Mouse (Mus musculus): ENCODE measurements at regions not wholly inside any gene's neighbourhood (a gene's known extent, or its start where the extent isn't known, plus 50 kb on each side); places are given as distances from the start of the nearest gene placed in this dataset.
A peak's percentile ranks its signal among the peaks of the same experiment; 100 is the strongest.

DNA sequence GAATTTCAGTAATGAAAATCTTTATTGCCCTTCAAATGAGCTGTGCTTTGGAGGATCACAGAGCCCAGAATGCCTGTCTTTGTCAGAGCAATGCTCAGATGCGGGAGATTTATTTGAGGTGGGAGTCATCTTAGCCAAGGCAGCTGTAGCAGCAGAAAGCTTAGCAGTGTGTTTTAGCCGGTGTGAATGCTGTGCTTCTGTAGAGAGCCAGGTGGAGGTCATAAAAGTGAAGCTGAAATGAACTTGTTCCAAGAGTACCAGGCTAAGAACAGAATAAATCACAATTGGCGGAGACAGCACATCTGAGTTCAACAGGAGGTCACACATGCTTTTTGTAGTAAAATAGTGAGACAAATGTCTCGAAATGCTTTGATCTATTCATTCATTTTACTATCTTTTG is 539.3 kb upstream of the Sox11 start:
- Histone ChIP-seq H3K4me1 (ENCODE audit: control insufficient read depth, insufficient read depth, low read length) (no peaks in the 10 kb centered on the region), H3K9me3 (ENCODE audit: control insufficient read depth, low read length) (no peaks in the 10 kb centered on the region)
- peak; percentile 19; the same call in 1 of the 2 replicates for ATAC-seq (ENCODE audit: low FRiP score, low read depth)

DNA sequence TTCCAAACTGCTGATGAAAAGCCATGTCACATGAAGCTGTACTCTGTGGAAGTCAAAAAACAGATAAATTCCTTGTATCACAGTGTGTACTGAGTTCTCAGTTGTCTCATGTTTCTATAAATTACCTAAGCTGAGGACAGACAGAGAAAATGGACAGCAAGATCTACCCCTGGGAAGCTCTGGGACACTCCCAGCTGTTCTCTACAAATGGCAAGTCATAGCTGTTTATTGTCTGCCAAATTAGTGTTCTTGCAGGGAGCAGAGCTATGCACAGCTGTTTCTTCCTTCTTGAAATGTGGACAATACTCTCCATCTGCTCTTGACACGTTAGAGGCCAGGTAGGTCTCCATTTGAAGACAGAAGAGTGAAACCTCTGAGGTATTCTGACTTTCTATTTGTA is 524.0 kb upstream of the Sox11 start:
- H3K4me1 ChIP-seq (ENCODE audit: control insufficient read depth, insufficient read depth, low read length): no peaks in the 10 kb centered on the region
- 52% methylated on average over 1 of the region's 1 CpGs for WGBS

More for the DNA sequence above, 539.3 kb upstream of the Sox11 start:
- H3K4me3 ChIP-seq (replicated peaks; ENCODE audit: low read length): no peak overlapping the region
- no peak overlapping the region for H3K9ac ChIP-seq (ENCODE audit: low read depth, low read length, severe bottlenecking)
- WGBS: 17% methylated on average over 4 of the region's 4 CpGs
- peak; percentile 58 for DNase-seq (ENCODE audit: low spot score)
- H3K4me2 ChIP-seq (replicated peaks; ENCODE audit: low read depth, low read length, severe bottlenecking): no peak overlapping the region
- no peaks in the 10 kb centered on the region for H3K27me3 ChIP-seq (ENCODE audit: control insufficient read depth, insufficient read depth, low read length)
- no peak overlapping the region for H3K27ac ChIP-seq (replicated peaks; ENCODE audit: low read depth, low read length)
- TF ChIP-seq POLR2A (IDR thresholded peaks at IDR 0.05; ENCODE audit: borderline replicate concordance, extremely low read depth, insufficient read depth, insufficient read length): no peak
- no peaks in the 10 kb centered on the region for H3K36me3 ChIP-seq (ENCODE audit: control insufficient read depth, insufficient read depth, low read length)

DNA sequence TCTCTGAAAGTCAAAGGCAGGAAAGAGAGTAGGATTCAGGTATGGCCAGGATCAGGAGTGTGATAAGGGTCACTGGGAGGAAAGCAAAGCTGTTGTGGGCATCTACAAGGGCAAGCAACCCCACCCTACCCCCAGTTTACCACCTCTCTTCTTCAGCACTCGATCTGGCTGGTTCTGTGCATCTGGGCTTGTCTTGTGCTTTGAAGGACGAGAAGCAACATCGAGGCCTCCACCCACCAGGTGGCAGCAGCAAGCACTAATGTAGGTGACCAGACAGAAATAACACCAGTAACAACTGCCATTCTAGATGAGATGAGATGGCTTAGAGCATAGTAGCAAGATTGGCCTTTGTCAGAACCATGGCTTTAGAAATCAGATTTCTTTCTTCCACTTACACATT is 507.2 kb upstream of the Sox11 start:
- WGBS: 92% methylated on average over 3 of the region's 3 CpGs
- Histone ChIP-seq H3K36me3 (ENCODE audit: control insufficient read depth, insufficient read depth, low read length) (no peaks in the 10 kb centered on the region), H3K9ac (ENCODE audit: low read depth, low read length, severe bottlenecking) (no peak overlapping the region), H3K27ac (replicated peaks; ENCODE audit: low read depth, low read length) (no peak overlapping the region), H3K9me3 (ENCODE audit: control insufficient read depth, low read length) (no peaks in the 10 kb centered on the region), H3K27me3 (ENCODE audit: control insufficient read depth, insufficient read depth, low read length) (no peaks in the 10 kb centered on the region), H3K4me3 (replicated peaks; ENCODE audit: low read length) (no peak overlapping the region), H3K4me1 (ENCODE audit: control insufficient read depth, insufficient read depth, low read length) (no peaks in the 10 kb centered on the region), H3K4me2 (replicated peaks; ENCODE audit: low read depth, low read length, severe bottlenecking) (no peak overlapping the region)
- no peak for TF ChIP-seq POLR2A (IDR thresholded peaks at IDR 0.05; ENCODE audit: borderline replicate concordance, extremely low read depth, insufficient read depth, insufficient read length)
- no peak for ATAC-seq (ENCODE audit: low FRiP score, low read depth)
- no peak for DNase-seq (ENCODE audit: low spot score)

More for the DNA sequence above, 524.0 kb upstream of the Sox11 start:
- no peak for TF ChIP-seq POLR2A (IDR thresholded peaks at IDR 0.05; ENCODE audit: borderline replicate concordance, extremely low read depth, insufficient read depth, insufficient read length)
- Histone ChIP-seq H3K9ac (ENCODE audit: low read depth, low read length, severe bottlenecking) (no peak overlapping the region), H3K36me3 (ENCODE audit: control insufficient read depth, insufficient read depth, low read length) (no peaks in the 10 kb centered on the region), H3K4me2 (replicated peaks; ENCODE audit: low read depth, low read length, severe bottlenecking) (no peak overlapping the region), H3K27ac (replicated peaks; ENCODE audit: low read depth, low read length) (no peak overlapping the region), H3K27me3 (ENCODE audit: control insufficient read depth, insufficient read depth, low read length) (no peaks in the 10 kb centered on the region), H3K9me3 (ENCODE audit: control insufficient read depth, low read length) (no peaks in the 10 kb centered on the region), H3K4me3 (replicated peaks; ENCODE audit: low read length) (no peak overlapping the region)
- DNase-seq (ENCODE audit: low spot score) (no peak), ATAC-seq (ENCODE audit: low FRiP score, low read depth) (no peak)

DNA sequence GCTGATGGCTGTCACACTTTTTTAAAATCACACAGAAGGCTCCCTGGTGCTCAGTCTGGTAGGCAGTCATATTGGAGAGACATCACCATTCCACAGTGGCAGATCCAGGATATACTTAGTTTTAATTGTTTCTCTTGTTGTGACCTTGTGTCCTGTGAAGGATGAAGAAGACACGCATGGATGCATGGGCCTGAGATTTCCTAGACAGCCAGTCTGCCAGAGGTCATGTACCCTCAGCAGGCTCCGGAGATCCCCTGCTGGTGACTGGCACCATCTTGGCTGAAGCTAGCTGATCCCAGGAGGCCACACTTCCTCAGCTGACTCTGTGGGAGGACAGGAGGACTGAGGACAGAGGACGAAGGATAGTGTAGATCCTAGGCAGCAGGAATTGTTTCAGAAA is 506.7 kb upstream of the Sox11 start:
- Histone ChIP-seq H3K4me2 (replicated peaks; ENCODE audit: low read depth, low read length, severe bottlenecking) (no peak overlapping the region), H3K27ac (replicated peaks; ENCODE audit: low read depth, low read length) (no peak overlapping the region), H3K9ac (ENCODE audit: low read depth, low read length, severe bottlenecking) (no peak overlapping the region), H3K9me3 (ENCODE audit: control insufficient read depth, low read length) (no peaks in the 10 kb centered on the region), H3K4me3 (replicated peaks; ENCODE audit: low read length) (no peak overlapping the region), H3K27me3 (ENCODE audit: control insufficient read depth, insufficient read depth, low read length) (no peaks in the 10 kb centered on the region), H3K4me1 (ENCODE audit: control insufficient read depth, insufficient read depth, low read length) (no peaks in the 10 kb centered on the region), H3K36me3 (ENCODE audit: control insufficient read depth, insufficient read depth, low read length) (no peaks in the 10 kb centered on the region)
- DNase-seq (ENCODE audit: low spot score) (no peak), ATAC-seq (ENCODE audit: low FRiP score, low read depth) (no peak)
- WGBS: 76% methylated on average over 3 of the region's 3 CpGs
- TF ChIP-seq POLR2A (IDR thresholded peaks at IDR 0.05; ENCODE audit: borderline replicate concordance, extremely low read depth, insufficient read depth, insufficient read length): no peak

DNA sequence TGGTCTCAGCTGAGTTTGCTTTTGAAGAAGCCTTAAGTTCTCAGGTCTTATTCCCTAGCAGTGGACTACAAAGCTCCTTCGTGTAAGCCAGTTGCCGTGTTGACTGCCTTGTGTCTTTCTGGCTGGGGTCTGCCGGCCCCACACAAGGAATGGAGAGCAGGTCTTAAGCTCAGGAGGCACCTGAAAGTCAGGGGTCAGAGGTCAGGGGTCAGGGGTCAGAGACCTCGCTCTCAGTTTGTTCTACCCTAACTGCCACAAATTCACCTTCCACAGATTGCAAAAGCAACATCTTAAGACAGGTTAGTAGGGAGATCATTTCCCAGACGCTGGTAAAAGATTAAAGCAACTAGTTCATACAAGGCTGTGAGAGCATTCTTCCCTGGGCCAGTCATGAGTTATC is 505.8 kb upstream of the Sox11 start:
- Histone ChIP-seq H3K9me3 (ENCODE audit: control insufficient read depth, low read length) (no peaks in the 10 kb centered on the region), H3K36me3 (ENCODE audit: control insufficient read depth, insufficient read depth, low read length) (no peaks in the 10 kb centered on the region), H3K4me2 (replicated peaks; ENCODE audit: low read depth, low read length, severe bottlenecking) (no peak overlapping the region), H3K9ac (ENCODE audit: low read depth, low read length, severe bottlenecking) (no peak overlapping the region), H3K4me3 (replicated peaks; ENCODE audit: low read length) (no peak overlapping the region), H3K4me1 (ENCODE audit: control insufficient read depth, insufficient read depth, low read length) (no peaks in the 10 kb centered on the region), H3K27ac (replicated peaks; ENCODE audit: low read depth, low read length) (no peak overlapping the region), H3K27me3 (ENCODE audit: control insufficient read depth, insufficient read depth, low read length) (no peaks in the 10 kb centered on the region)
- no peak for ATAC-seq (ENCODE audit: low FRiP score, low read depth)
- DNase-seq (ENCODE audit: low spot score): no peak
- WGBS: 67% methylated on average over 5 of the region's 5 CpGs
- TF ChIP-seq POLR2A (IDR thresholded peaks at IDR 0.05; ENCODE audit: borderline replicate concordance, extremely low read depth, insufficient read depth, insufficient read length): no peak

DNA sequence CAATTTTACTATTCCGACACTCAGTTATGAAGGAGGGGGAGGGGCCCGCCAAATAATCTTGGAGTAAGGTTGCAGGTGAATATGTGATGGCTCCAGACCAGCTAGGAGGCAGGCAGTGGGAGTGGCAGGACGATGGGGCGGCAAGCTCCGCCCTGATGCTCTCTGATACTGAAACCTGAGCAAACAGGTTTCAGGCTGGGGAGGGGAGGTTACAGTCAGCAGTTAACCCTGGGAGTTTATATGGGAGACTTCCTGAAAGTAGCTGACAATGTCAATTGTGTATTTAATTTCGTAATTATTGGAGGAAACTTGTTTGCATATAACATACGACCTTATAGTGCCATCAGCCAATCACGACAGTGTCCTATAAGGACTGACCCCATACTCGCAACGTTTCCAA is 505.0 kb upstream of the Sox11 start:
- ATAC-seq (ENCODE audit: low FRiP score, low read depth) (no peak), DNase-seq (ENCODE audit: low spot score) (no peak)
- TF ChIP-seq POLR2A (IDR thresholded peaks at IDR 0.05; ENCODE audit: borderline replicate concordance, extremely low read depth, insufficient read depth, insufficient read length): no peak
- H3K36me3 ChIP-seq (ENCODE audit: control insufficient read depth, insufficient read depth, low read length): no peaks in the 10 kb centered on the region
- no peak overlapping the region for H3K4me2 ChIP-seq (replicated peaks; ENCODE audit: low read depth, low read length, severe bottlenecking)
- no peak overlapping the region for H3K9ac ChIP-seq (ENCODE audit: low read depth, low read length, severe bottlenecking)
- 59% methylated on average over 10 of the region's 10 CpGs for WGBS
- no peaks in the 10 kb centered on the region for H3K9me3 ChIP-seq (ENCODE audit: control insufficient read depth, low read length)
- H3K27me3 ChIP-seq (ENCODE audit: control insufficient read depth, insufficient read depth, low read length): no peaks in the 10 kb centered on the region
- H3K4me3 ChIP-seq (replicated peaks; ENCODE audit: low read length): no peak overlapping the region
- no peaks in the 10 kb centered on the region for H3K4me1 ChIP-seq (ENCODE audit: control insufficient read depth, insufficient read depth, low read length)
- no peak overlapping the region for H3K27ac ChIP-seq (replicated peaks; ENCODE audit: low read depth, low read length)

Data from limb, embryonic 14.5 days (tissue).